Mouse (Mus musculus) MEL (cell line): ENCODE results near the gene Srsf1. TPM values are rescaled to one million over a fixed set of nuclear protein-coding genes. Genes with fewer than 3 reads are reported as not detected.
A peak's percentile ranks its signal among the peaks of the same experiment; 100 is the strongest.

ENCODE experiments used
- DNase-seq: peaks from one replicate; pipeline ENCODE4 v3.0.0; 2011; ENCODE audit warnings: low read depth, low spot score
- H3K27ac ChIP-seq: 2 replicates; pipeline ENCODE4 v1.5.1; 2012; ENCODE audit warnings: low read depth, mild to moderate bottlenecking, control low read depth, low read length, moderate library complexity; ENCODE audit not compliant: control insufficient read depth
- H3K27me3 ChIP-seq, 2 experiments: fragments of 150-350 bp in 1 of 2; sonication (generic) in 1 of 2; 2 replicates each; pipeline ENCODE4 v1.6.1; 2012; ENCODE audit warnings: low read length in 2 of 2, mild to moderate bottlenecking in 2 of 2, improper control_type of control experiment in 1 of 2, moderate library complexity in 1 of 2; ENCODE audit not compliant: insufficient read depth in 2 of 2, control insufficient read depth in 1 of 2
- H3K36me3 ChIP-seq, 2 experiments: 2 replicates each; pipeline ENCODE4 v1.6.1; 2012 to 2014; ENCODE audit warnings: low read length in 2 of 2, improper control_type of control experiment in 1 of 2, inconsistent platforms in 1 of 2, mild to moderate bottlenecking in 1 of 2; ENCODE audit not compliant: insufficient read depth in 2 of 2, control insufficient read depth in 1 of 2
- H3K4me1 ChIP-seq, 2 experiments: fragments of 150-350 bp in 1 of 2; sonication (generic) in 1 of 2; 2 replicates each; pipeline ENCODE4 v1.6.1; 2012; ENCODE audit warnings: low read length in 2 of 2, improper control_type of control experiment in 1 of 2, mild to moderate bottlenecking in 1 of 2; ENCODE audit not compliant: insufficient read depth in 2 of 2, control insufficient read depth in 1 of 2
- H3K4me3 ChIP-seq, 2 experiments: fragments of 150-350 bp in 1 of 2; sonication (generic) in 1 of 2; 2 replicates each; pipeline ENCODE4 v1.5.1; 2012; ENCODE audit warnings: low read depth in 2 of 2, low read length in 2 of 2, mild to moderate bottlenecking in 2 of 2, moderate library complexity in 2 of 2, control low read depth in 1 of 2, improper control_type of control experiment in 1 of 2; ENCODE audit not compliant: control insufficient read depth in 1 of 2, insufficient read depth in 1 of 2
- H3K79me2 ChIP-seq: 2 replicates; pipeline ENCODE4 v1.6.1; 2012; ENCODE audit warnings: mild to moderate bottlenecking, low read length, moderate library complexity; ENCODE audit not compliant: control insufficient read depth, poor library complexity, insufficient read depth
- H3K9ac ChIP-seq: 2 replicates; pipeline ENCODE4 v1.6.1; 2012; ENCODE audit warnings: low read depth, mild to moderate bottlenecking, control low read depth, low read length, moderate library complexity; ENCODE audit not compliant: control insufficient read depth, poor library complexity, severe bottlenecking
- H3K9me3 ChIP-seq: fragments of 150-350 bp; sonication (generic); replicated peaks from 2 replicates; pipeline ENCODE4 v1.6.1; 2012; ENCODE audit warnings: mild to moderate bottlenecking, low read length, improper control_type of control experiment, moderate library complexity; ENCODE audit not compliant: insufficient read depth
- CHD1 ChIP-seq: IDR thresholded peaks from 2 replicates; pipeline ENCODE4 v1.6.1; 2012; ENCODE audit warnings: low read depth, mild to moderate bottlenecking, inconsistent platforms, low read length, improper control_type of control experiment
- CTCF ChIP-seq, 3 experiments: IDR thresholded peaks in 2 of 3; conservative IDR thresholded peaks in 1 of 3; 2 replicates each; pipeline ENCODE4 v1.5.1; 2011 to 2012; ENCODE audit warnings: low read length in 3 of 3, low read depth in 2 of 3, mild to moderate bottlenecking in 2 of 3, improper control_type of control experiment in 1 of 3, inconsistent platforms in 1 of 3, mixed read lengths in 1 of 3, moderate library complexity in 1 of 3; ENCODE audit not compliant: control insufficient read depth in 1 of 3, insufficient read depth in 1 of 3, poor library complexity in 1 of 3, severe bottlenecking in 1 of 3
- E2F4 ChIP-seq: IDR thresholded peaks from 2 replicates; pipeline ENCODE4 v1.6.1; 2011; ENCODE audit warnings: low read depth, low read length, improper control_type of control experiment, borderline replicate concordance
- ELF1 ChIP-seq: IDR thresholded peaks from 2 replicates; pipeline ENCODE4 v1.6.1; 2014; ENCODE audit warnings: low read depth, mild to moderate bottlenecking, inconsistent platforms, low read length, improper control_type of control experiment, moderate library complexity
- ETS1 ChIP-seq: IDR thresholded peaks from 2 replicates; pipeline ENCODE4 v1.6.1; 2012; ENCODE audit warnings: low read depth, mild to moderate bottlenecking, inconsistent platforms, low read length, improper control_type of control experiment, moderate library complexity
- GATA1 ChIP-seq: IDR thresholded peaks from 2 replicates; pipeline ENCODE4 v1.6.1; 2011; ENCODE audit warnings: low read depth, low read length, improper control_type of control experiment
- HCFC1 ChIP-seq: IDR thresholded peaks from 2 replicates; pipeline ENCODE4 v1.6.1; 2012; ENCODE audit warnings: low read depth, mild to moderate bottlenecking, inconsistent platforms, low read length, improper control_type of control experiment, moderate library complexity
- MAX ChIP-seq: IDR thresholded peaks from 2 replicates; pipeline ENCODE4 v1.6.1; 2011; ENCODE audit warnings: low read length, improper control_type of control experiment
- MAZ ChIP-seq: IDR thresholded peaks from 2 replicates; pipeline ENCODE4 v1.6.1; 2012; ENCODE audit warnings: low read depth, mild to moderate bottlenecking, inconsistent platforms, low read length, improper control_type of control experiment
- MXI1 ChIP-seq: IDR thresholded peaks from 2 replicates; pipeline ENCODE4 v1.6.1; 2011; ENCODE audit warnings: mild to moderate bottlenecking, low read depth, low read length, improper control_type of control experiment
- MYB ChIP-seq: IDR thresholded peaks from 2 replicates; pipeline ENCODE4 v1.6.1; 2011; ENCODE audit warnings: mild to moderate bottlenecking, low read depth, low read length, improper control_type of control experiment
- MYC ChIP-seq: IDR thresholded peaks from 2 replicates; pipeline ENCODE4 v1.6.1; 2011; ENCODE audit warnings: low read depth, mild to moderate bottlenecking, low read length, improper control_type of control experiment, moderate library complexity
- POLR2A ChIP-seq, 2 experiments: IDR thresholded peaks; 2 replicates each; pipeline ENCODE4 v1.6.1; 2011 to 2012; ENCODE audit warnings: low read length in 2 of 2, mild to moderate bottlenecking in 2 of 2, control low read depth in 1 of 2, improper control_type of control experiment in 1 of 2, low read depth in 1 of 2, moderate library complexity in 1 of 2; ENCODE audit not compliant: control insufficient read depth in 1 of 2, insufficient read depth in 1 of 2, poor library complexity in 1 of 2
- SIN3A ChIP-seq: IDR thresholded peaks from 2 replicates; pipeline ENCODE4 v1.6.1; 2012; ENCODE audit warnings: low read length, improper control_type of control experiment, inconsistent platforms
- TBP ChIP-seq: IDR thresholded peaks from 2 replicates; pipeline ENCODE4 v1.8.0; 2011; ENCODE audit warnings: low read depth, low read length, improper control_type of control experiment
- TCF12 ChIP-seq: IDR thresholded peaks from 2 replicates; pipeline ENCODE4 v1.6.1; 2014; ENCODE audit warnings: low read depth, mild to moderate bottlenecking, inconsistent platforms, low read length, improper control_type of control experiment, moderate library complexity
- USF2 ChIP-seq, 2 experiments: IDR thresholded peaks; 2 replicates each; pipeline ENCODE4 v1.6.1; 2011 to 2012; ENCODE audit warnings: improper control_type of control experiment in 2 of 2, low read length in 2 of 2, borderline replicate concordance in 1 of 2, inconsistent platforms in 1 of 2, low read depth in 1 of 2, mild to moderate bottlenecking in 1 of 2; ENCODE audit not compliant: insufficient read depth in 1 of 2
- ZC3H11A ChIP-seq: IDR thresholded peaks from 2 replicates; pipeline ENCODE4 v1.6.1; 2012; ENCODE audit warnings: low read depth, mild to moderate bottlenecking, inconsistent platforms, low read length, improper control_type of control experiment
- polyA plus RNA-seq, 2 experiments: library from polyadenylated mRNA; stranded (reverse) in 1 of 2; unstranded in 1 of 2; fragments of >175 nt in 1 of 2; fragments of >200 nt in 1 of 2; gene quantifications; 2 replicates each; pipeline versions ENCODE4 v1.2.1 to v1.2.4; 2012; ENCODE audit warnings: low replicate concordance in 2 of 2, low read depth in 1 of 2; ENCODE audit not compliant: insufficient read length in 2 of 2, insufficient read depth in 1 of 2, missing spikeins in 1 of 2
- total RNA-seq: library from RNA; depleted of rRNA; stranded (reverse); fragments of 300-350 nt; gene quantifications from 2 replicates; pipeline ENCODE4 v1.2.3, GENCODE M21; 2012

Gene Srsf1
- total and polyA plus RNA-seq, 3 experiments = 421 to 596 (median 431) TPM

GRCm38 (mm10) chr11:88009542-88010190, 37.5 kb upstream of the Srsf1 start:
- TF ChIP-seq TBP = no peak
- TF ChIP-seq SIN3A = no peak
- no peak for TF ChIP-seq TCF12
- TF ChIP-seq MAZ = no peak
- no peak for TF ChIP-seq MXI1
- no peak for TF ChIP-seq MYB
- TF ChIP-seq ZC3H11A = no peak
- TF ChIP-seq MYC = no peak
- no peak for TF ChIP-seq GATA1
- TF ChIP-seq ETS1 = no peak
- TF ChIP-seq MAX = no peak
- TF ChIP-seq, all 39 proteins: peak for 0
- H3K9ac ChIP-seq = no peak overlapping the region
- H3K79me2 ChIP-seq = no peaks in the 10 kb centered on the region
- H3K4me1 ChIP-seq = no peaks in the 10 kb centered on the region
- no peak overlapping the region for H3K4me3 ChIP-seq
- DNase-seq = no peak
- H3K27me3 ChIP-seq = peaks cover 15 to 16% of the 10 kb centered on the region in 2 experiments
- no peaks in the 10 kb centered on the region for H3K36me3 ChIP-seq
- no peaks in the 10 kb centered on the region for H3K9me3 ChIP-seq
- H3K27ac ChIP-seq = no peak overlapping the region

- TF ChIP-seq CTCF (IDR thresholded peaks at IDR 0.05 in 2 of 3, conservative IDR thresholded peaks at IDR 0.05 in 1 of 3; ENCODE audit: control insufficient read depth in 1 of 3, insufficient read depth in 1 of 3, low read depth in 2 of 3, low read length in 3 of 3, poor library complexity in 1 of 3, severe bottlenecking in 1 of 3) (no peak), TBP (0 out of 2 replicates have a peak, but pooled peaks have one; percentile 28)
- Histone ChIP-seq H3K27me3 (peaks cover 16 to 19% of the 10 kb centered on the region in 2 experiments), H3K9me3 (no peaks in the 10 kb centered on the region), H3K4me1 (no peaks in the 10 kb centered on the region), H3K27ac (no peak overlapping the region), H3K9ac (no peak overlapping the region), H3K36me3 (no peaks in the 10 kb centered on the region), H3K4me3 (no peak overlapping the region), H3K79me2 (no peaks in the 10 kb centered on the region)
- no peak for DNase-seq
Measured at GRCm38 (mm10) chr11:88011208-88011913, 35.8 kb upstream of the Srsf1 start.

GRCm38 (mm10) chr11:88011914-88012419, 35.2 kb upstream of the Srsf1 start:
- H3K4me3 ChIP-seq = no peak overlapping the region
- TF ChIP-seq CTCF (IDR thresholded peaks at IDR 0.05 in 2 of 3, conservative IDR thresholded peaks at IDR 0.05 in 1 of 3; ENCODE audit: control insufficient read depth in 1 of 3, insufficient read depth in 1 of 3, low read depth in 2 of 3, low read length in 3 of 3, poor library complexity in 1 of 3, severe bottlenecking in 1 of 3) (no peak), E2F4 (no peak), MXI1 (no peak), USF2 (IDR thresholded peaks at IDR 0.05; ENCODE audit: borderline replicate concordance in 1 of 2, insufficient read depth in 1 of 2, low read depth in 1 of 2, low read length in 2 of 2) (no peak), POLR2A (IDR thresholded peaks at IDR 0.05; ENCODE audit: control insufficient read depth in 1 of 2, insufficient read depth in 1 of 2, low read depth in 1 of 2, low read length in 2 of 2, poor library complexity in 1 of 2) (no peak), ELF1 (no peak), MYB (no peak), HCFC1 (no peak), CHD1 (no peak)
- TF ChIP-seq, all 39 proteins: peak for 0
- Histone ChIP-seq H3K9me3 (no peaks in the 10 kb centered on the region), H3K36me3 (no peaks in the 10 kb centered on the region), H3K9ac (no peak overlapping the region), H3K27me3 (peaks cover 14 to 20% of the 10 kb centered on the region in 2 experiments), H3K27ac (no peak overlapping the region), H3K4me1 (no peaks in the 10 kb centered on the region), H3K79me2 (no peaks in the 10 kb centered on the region)
- DNase-seq = no peak
